Mouse (Mus musculus) heart, embryonic 11.5 days (tissue): ENCODE measurements around the gene Eef2kmt. TPM values are rescaled to one million over a fixed set of nuclear protein-coding genes. Genes with fewer than 3 reads are reported as not detected.
A peak's percentile ranks its signal among the peaks of the same experiment; 100 is the strongest.

Experiments
- ATAC-seq: fragments of 200-750 bp; cut with Nextera tagmentation; replicated peaks from 2 replicates; pipeline ENCODE4 v1.8.0; 2017; ENCODE audit warnings: moderate library complexity; ENCODE audit not compliant: insufficient number of reproducible peaks, low FRiP score, low TSS enrichment
- H3K27ac ChIP-seq: fragments of 300-500 bp; sonication (generic); 2 replicates; pipeline ENCODE4 v1.5.1; 2014; ENCODE audit warnings: mild to moderate bottlenecking, low read depth, low read length
- H3K27me3 ChIP-seq: fragments of 300-500 bp; sonication (generic); 2 replicates; pipeline ENCODE4 v1.6.1; 2014; ENCODE audit warnings: mild to moderate bottlenecking, low read length, mixed read lengths; ENCODE audit not compliant: control insufficient read depth, insufficient read depth
- H3K36me3 ChIP-seq: fragments of 300-500 bp; sonication (generic); 2 replicates; pipeline ENCODE4 v1.6.1; 2014; ENCODE audit warnings: mild to moderate bottlenecking, low read length, moderate library complexity, mixed read lengths; ENCODE audit not compliant: control insufficient read depth, insufficient read depth
- H3K4me1 ChIP-seq: fragments of 300-500 bp; sonication (generic); 2 replicates; pipeline ENCODE4 v1.6.1; 2014; ENCODE audit warnings: low read length; ENCODE audit not compliant: control insufficient read depth, insufficient read depth
- H3K4me2 ChIP-seq: fragments of 300-500 bp; sonication (generic); 2 replicates; pipeline ENCODE4 v1.6.1; 2014; ENCODE audit warnings: mild to moderate bottlenecking, moderate library complexity
- H3K4me3 ChIP-seq: fragments of 300-500 bp; sonication (generic); 2 replicates; pipeline ENCODE4 v1.5.1; 2014; ENCODE audit warnings: low read depth, low read length
- H3K9ac ChIP-seq: fragments of 300-500 bp; sonication (generic); 2 replicates; pipeline ENCODE4 v1.6.1; 2014; ENCODE audit warnings: mild to moderate bottlenecking, low read depth, low read length, moderate library complexity
- H3K9me3 ChIP-seq: fragments of 300-500 bp; sonication (generic); replicated peaks from 2 replicates; pipeline ENCODE4 v1.6.1; 2016; ENCODE audit warnings: low read length; ENCODE audit not compliant: control insufficient read depth
- WGBS: fragments of 180-500 bp; shearing (Covaris S2); extraction: QIAGEN DNeasy Blood & Tissue Kit; methylation state at CpG from one replicate; pipeline ENCODE4 v1.1.7; 2014; ENCODE audit not compliant: insufficient replicate concordance; 5-methylcytosine and 5-hydroxymethylcytosine counted together
- polyA plus RNA-seq: library from polyadenylated mRNA; unstranded; fragments of >200 nt; fragmentation: Nextera tagmentation; extraction: Ambion mirVana; gene quantifications from 2 replicates; pipeline ENCODE4 v1.2.1, GENCODE M21; 2014

The Eef2kmt gene
- polyA plus RNA-seq, 1 experiment from 2014 or later: 24.9 TPM

GRCm38 (mm10) chr16:5263156-5263555, 7.4 kb upstream of the Eef2kmt start:
- Histone ChIP-seq H3K9me3 (no peaks in the 10 kb centered on the region), H3K36me3 (no peaks in the 10 kb centered on the region), H3K4me2 (no peak overlapping the region), H3K9ac (no peak overlapping the region), H3K27me3 (no peaks in the 10 kb centered on the region), H3K4me3 (no peak overlapping the region), H3K27ac (no peak overlapping the region), H3K4me1 (no peaks in the 10 kb centered on the region)
- peak; percentile 42; the same call in 1 of the 2 replicates for ATAC-seq
- 63% methylated on average over 8 of the region's 8 CpGs for WGBS

- H3K9me3 ChIP-seq: no peaks in the 10 kb centered on the region
- peak overlapping the region; percentile 65 for H3K4me3 ChIP-seq
- peaks cover 6% of the 10 kb centered on the region for H3K4me1 ChIP-seq
- ATAC-seq: no peak
- peak overlapping the region; percentile 84 for H3K9ac ChIP-seq
- peak overlapping the region; percentile 87 for H3K4me2 ChIP-seq
- no peaks in the 10 kb centered on the region for H3K36me3 ChIP-seq
- H3K27ac ChIP-seq: peak overlapping the region; percentile 67
- H3K27me3 ChIP-seq: no peaks in the 10 kb centered on the region
- 2% methylated on average over 27 of the region's 27 CpGs for WGBS
These were observed 572 bp downstream of the Eef2kmt start for GRCm38 (mm10) chr16:5255081-5255740.

- ATAC-seq: peak; percentile 48
- H3K9ac ChIP-seq: peak overlapping the region; percentile 84
- H3K27me3 ChIP-seq: no peaks in the 10 kb centered on the region
- WGBS: 8% methylated on average over 15 of the region's 15 CpGs
- peak overlapping the region; percentile 87 for H3K4me2 ChIP-seq
- H3K27ac ChIP-seq: peak overlapping the region; percentile 67; the same call in 1 of the 2 replicates
- H3K36me3 ChIP-seq: no peaks in the 10 kb centered on the region
- peaks cover 6% of the 10 kb centered on the region for H3K4me1 ChIP-seq
- no peaks in the 10 kb centered on the region for H3K9me3 ChIP-seq
- peak overlapping the region; percentile 65 for H3K4me3 ChIP-seq
These were observed 1.3 kb downstream of the Eef2kmt start for GRCm38 (mm10) chr16:5254346-5255025.

- 89% methylated on average over 2 of the region's 2 CpGs for WGBS
- no peaks in the 10 kb centered on the region; the same call in 1 of the 2 replicates for H3K36me3 ChIP-seq
- no peaks in the 10 kb centered on the region for H3K9me3 ChIP-seq
- no peak overlapping the region for H3K27ac ChIP-seq
- no peak overlapping the region for H3K4me3 ChIP-seq
- no peak overlapping the region for H3K9ac ChIP-seq
- no peak for ATAC-seq
- peaks cover 6% of the 10 kb centered on the region for H3K4me1 ChIP-seq
- H3K27me3 ChIP-seq: no peaks in the 10 kb centered on the region
- H3K4me2 ChIP-seq: no peak overlapping the region
These were observed 3.5 kb downstream of the Eef2kmt start for GRCm38 (mm10) chr16:5252260-5252659.

GRCm38 (mm10) chr16:5250891-5251290, 4.9 kb downstream of the Eef2kmt start:
- no peak for ATAC-seq
- Histone ChIP-seq H3K27me3 (no peaks in the 10 kb centered on the region), H3K9ac (no peak overlapping the region), H3K4me3 (no peak overlapping the region), H3K4me1 (peaks cover 6% of the 10 kb centered on the region), H3K4me2 (no peak overlapping the region), H3K36me3 (peaks cover 3% of the 10 kb centered on the region), H3K9me3 (no peaks in the 10 kb centered on the region), H3K27ac (no peak overlapping the region)
- WGBS: 80% methylated on average over 3 of the region's 3 CpGs

- no peak overlapping the region for H3K9ac ChIP-seq
- ATAC-seq: no peak; the same call in 1 of the 2 replicates
- no peak overlapping the region for H3K4me3 ChIP-seq
- peaks cover 18% of the 10 kb centered on the region for H3K36me3 ChIP-seq
- no peaks in the 10 kb centered on the region for H3K9me3 ChIP-seq
- no peaks in the 10 kb centered on the region for H3K4me1 ChIP-seq
- no peak overlapping the region for H3K4me2 ChIP-seq
- no peaks in the 10 kb centered on the region for H3K27me3 ChIP-seq
- H3K27ac ChIP-seq: no peak overlapping the region
- 31% methylated on average over 7 of the region's 7 CpGs for WGBS
These were observed 11.4 kb downstream of the Eef2kmt start for GRCm38 (mm10) chr16:5244411-5244810.

GRCm38 (mm10) chr16:5242882-5243281, 12.9 kb downstream of the Eef2kmt start:
- Histone ChIP-seq H3K36me3 (peaks cover 22% of the 10 kb centered on the region), H3K27ac (no peak overlapping the region), H3K9me3 (no peaks in the 10 kb centered on the region), H3K27me3 (no peaks in the 10 kb centered on the region), H3K4me2 (no peak overlapping the region), H3K4me1 (no peaks in the 10 kb centered on the region), H3K9ac (no peak overlapping the region), H3K4me3 (no peak overlapping the region)
- 89% methylated on average over 6 of the region's 6 CpGs for WGBS
- ATAC-seq: no peak

GRCm38 (mm10) chr16:5242355-5242754, 13.4 kb downstream of the Eef2kmt start:
- no peaks in the 10 kb centered on the region for H3K4me1 ChIP-seq
- no peaks in the 10 kb centered on the region for H3K27me3 ChIP-seq
- no peak overlapping the region for H3K4me3 ChIP-seq
- ATAC-seq: no peak
- WGBS: 85% methylated on average over 4 of the region's 4 CpGs
- H3K4me2 ChIP-seq: no peak overlapping the region
- peaks cover 22% of the 10 kb centered on the region for H3K36me3 ChIP-seq
- no peak overlapping the region for H3K9ac ChIP-seq
- no peaks in the 10 kb centered on the region for H3K9me3 ChIP-seq
- H3K27ac ChIP-seq: no peak overlapping the region
